In the genomic region with DNA sequence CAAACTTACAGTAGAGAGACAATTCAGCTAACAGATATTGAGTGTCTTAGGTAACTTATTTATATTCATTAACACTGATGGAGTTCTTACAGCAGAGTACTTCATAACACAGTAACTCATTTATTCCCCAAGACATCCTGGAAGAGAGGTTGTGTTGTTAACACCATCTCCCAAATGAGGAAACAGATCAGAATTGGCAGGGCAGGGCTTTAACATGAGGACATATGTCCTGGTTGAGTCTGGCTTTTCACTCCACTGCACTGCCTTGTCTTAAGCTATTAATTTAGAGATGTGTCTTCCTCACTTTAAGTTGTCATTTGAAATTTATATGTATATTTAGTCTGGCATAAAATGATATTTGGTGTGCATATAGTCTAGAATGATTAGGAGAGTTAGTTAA, we compare ENCODE assay signal across 16 mouse cellular contexts.
"Had no signal": no experiment of that assay in that cellular context is flagged by ENCODE, and none has a peak within 500 bp of the region (broad histone marks: within the 10 kb centered on the region; RNA-seq: fewer than 3 reads in every experiment).

No protein-coding gene starts in this region.

- H3K9me3 ChIP-seq: limb, embryonic 12.5 days; limb, embryonic 15.5 days; midbrain, embryonic 12.5 days had no signal

- ATAC-seq: liver, postnatal 0 days; lung, postnatal 0 days; midbrain, embryonic 16.5 days had no signal

- H3K4me3 ChIP-seq: layer of hippocampus, adult 2 months; limb, embryonic 12.5 days; limb, embryonic 15.5 days; midbrain, embryonic 12.5 days had no signal

- H3K27ac ChIP-seq: kidney, postnatal 0 days; layer of hippocampus, adult 2 months; limb, embryonic 12.5 days; limb, embryonic 15.5 days; liver, embryonic 14.5 days; macrophage; midbrain, embryonic 12.5 days had no signal

- H3K27me3 ChIP-seq: limb, embryonic 12.5 days; limb, embryonic 15.5 days; midbrain, embryonic 12.5 days had no signal

- H3K9ac ChIP-seq: limb, embryonic 12.5 days; limb, embryonic 15.5 days; liver, embryonic 14.5 days; liver, postnatal 0 days; lung, embryonic 14.5 days; midbrain, embryonic 12.5 days had no signal

- H3K4me2 ChIP-seq: limb, embryonic 12.5 days; limb, embryonic 15.5 days; liver, embryonic 11.5 days; lung, embryonic 14.5 days; midbrain, embryonic 12.5 days had no signal

- H3K36me3 ChIP-seq: limb, embryonic 12.5 days; limb, embryonic 15.5 days; midbrain, embryonic 12.5 days had no signal

- H3K4me1 ChIP-seq: limb, embryonic 12.5 days; limb, embryonic 15.5 days; midbrain, embryonic 12.5 days had no signal

- DNase-seq: kidney, postnatal 25 days; layer of hippocampus, adult 9-11 months; liver, postnatal 0 days; lung, embryonic 14.5 days; thymus, adult 18-20 months; thymus, postnatal 36 days had no signal
